Mouse (Mus musculus): ENCODE results near the gene Des. TPM values are rescaled to one million over a fixed set of nuclear protein-coding genes. Genes with fewer than 3 reads are reported as not detected.

The Des gene
- polyA plus RNA-seq, 1 experiment: 23.3 TPM

DNA sequence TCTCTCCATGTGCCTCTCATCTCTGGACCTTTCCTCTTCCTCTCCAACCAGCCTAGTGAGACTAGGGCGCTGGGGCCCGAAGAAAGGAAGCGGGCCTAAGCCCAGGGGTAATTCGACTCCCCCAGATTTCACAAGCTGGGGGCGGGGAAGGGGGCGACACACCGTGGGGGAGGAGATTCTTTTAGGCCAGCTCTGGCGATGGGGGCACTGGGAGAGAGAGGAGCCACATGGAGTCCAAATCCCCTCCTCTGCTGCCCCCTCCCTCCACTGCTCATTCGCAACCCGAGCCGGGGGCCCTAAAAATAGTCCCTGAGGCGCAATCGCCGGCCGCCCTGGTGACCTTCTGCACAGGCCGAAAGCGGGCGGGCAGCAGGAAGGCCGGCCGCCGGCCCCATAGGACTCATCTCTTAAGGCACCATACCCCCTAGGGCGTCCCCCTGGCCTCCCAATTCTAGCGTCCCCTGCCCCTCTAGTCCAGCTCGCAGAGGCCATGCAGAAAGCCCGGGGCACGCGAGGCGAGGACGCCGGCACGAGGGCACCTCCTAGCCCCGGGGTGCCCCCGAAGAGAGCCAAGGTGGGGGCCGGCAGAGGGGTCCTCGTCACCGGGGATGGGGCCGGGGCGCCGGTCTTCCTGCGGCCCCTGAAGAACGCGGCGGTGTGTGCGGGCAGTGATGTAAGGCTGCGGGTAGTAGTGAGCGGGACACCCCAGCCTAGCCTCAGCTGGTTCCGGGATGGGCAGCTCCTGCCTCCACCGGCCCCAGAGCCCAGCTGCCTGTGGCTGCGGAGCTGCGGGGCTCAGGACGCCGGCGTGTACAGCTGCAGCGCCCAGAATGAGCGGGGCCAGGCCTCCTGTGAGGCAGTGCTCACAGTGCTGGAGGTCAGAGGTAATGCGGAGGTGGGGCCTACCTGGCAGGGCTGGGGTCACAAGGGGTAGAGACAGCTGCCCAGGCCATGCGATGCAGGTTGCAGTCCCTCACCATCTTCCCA is 15.1 kb downstream of the Des start, which contains the start of gene Speg:
TSS of gene Speg (plus strand) at position 348 of the 987 bp plus-strand sequence.
- Histone ChIP-seq H3K27me3 (ENCODE audit: control insufficient read depth, insufficient read depth, low read length, poor library complexity, severe bottlenecking) (no peaks in the 10 kb centered on the region), H3K9me3 (replicated peaks; ENCODE audit: control insufficient read depth, insufficient read depth, low read length, poor library complexity, severe bottlenecking) (no peaks in the 10 kb centered on the region), H3K36me3 (ENCODE audit: control insufficient read depth, insufficient read depth, low read length, poor library complexity, severe bottlenecking) (no peaks in the 10 kb centered on the region), H3K4me1 (ENCODE audit: control insufficient read depth, insufficient read depth, low read length) (no peaks in the 10 kb centered on the region), H3K27ac (ENCODE audit: insufficient read depth, low read length) (no peak within 1 kb of the TSS), H3K9ac (ENCODE audit: low read depth, poor library complexity, severe bottlenecking) (peak within 1 kb of the TSS; percentile 85), H3K4me3 (ENCODE audit: low read depth, low read length) (peak within 1 kb of the TSS; percentile 51)
- TF ChIP-seq POLR2A (IDR thresholded peaks at IDR 0.05; ENCODE audit: insufficient read depth, low read length): no peak
- no peak for TF ChIP-seq CTCF (IDR thresholded peaks at IDR 0.05; ENCODE audit: low read depth, low read length)
- TF ChIP-seq EP300 (IDR thresholded peaks at IDR 0.05; ENCODE audit: insufficient read depth, low read depth, low read length): no peak

- H3K4me1 ChIP-seq (ENCODE audit: control insufficient read depth, insufficient read depth, low read length): no peaks in the 10 kb centered on the region
- H3K9ac ChIP-seq (ENCODE audit: low read depth, poor library complexity, severe bottlenecking): no peak overlapping the region
- TF ChIP-seq CTCF (IDR thresholded peaks at IDR 0.05; ENCODE audit: low read depth, low read length) (no peak), EP300 (IDR thresholded peaks at IDR 0.05; ENCODE audit: insufficient read depth, low read depth, low read length) (no peak), POLR2A (IDR thresholded peaks at IDR 0.05; ENCODE audit: insufficient read depth, low read length) (no peak)
- H3K36me3 ChIP-seq (ENCODE audit: control insufficient read depth, insufficient read depth, low read length, poor library complexity, severe bottlenecking): no peaks in the 10 kb centered on the region
- H3K27me3 ChIP-seq (ENCODE audit: control insufficient read depth, insufficient read depth, low read length, poor library complexity, severe bottlenecking): no peaks in the 10 kb centered on the region
- H3K9me3 ChIP-seq (replicated peaks; ENCODE audit: control insufficient read depth, insufficient read depth, low read length, poor library complexity, severe bottlenecking): no peaks in the 10 kb centered on the region
- no peak overlapping the region for H3K4me3 ChIP-seq (ENCODE audit: low read depth, low read length)
- no peak overlapping the region for H3K27ac ChIP-seq (ENCODE audit: insufficient read depth, low read length)
Measured at GRCm38 (mm10) chr1:75379196-75379595, 19.1 kb downstream of the Des start.

- H3K4me3 ChIP-seq (ENCODE audit: low read depth, low read length): no peak overlapping the region
- H3K36me3 ChIP-seq (ENCODE audit: control insufficient read depth, insufficient read depth, low read length, poor library complexity, severe bottlenecking): no peaks in the 10 kb centered on the region
- TF ChIP-seq CTCF (IDR thresholded peaks at IDR 0.05; ENCODE audit: low read depth, low read length) (no peak), POLR2A (IDR thresholded peaks at IDR 0.05; ENCODE audit: insufficient read depth, low read length) (no peak), EP300 (IDR thresholded peaks at IDR 0.05; ENCODE audit: insufficient read depth, low read depth, low read length) (no peak)
- H3K9ac ChIP-seq (ENCODE audit: low read depth, poor library complexity, severe bottlenecking): no peak overlapping the region
- no peaks in the 10 kb centered on the region for H3K27me3 ChIP-seq (ENCODE audit: control insufficient read depth, insufficient read depth, low read length, poor library complexity, severe bottlenecking)
- H3K4me1 ChIP-seq (ENCODE audit: control insufficient read depth, insufficient read depth, low read length): no peaks in the 10 kb centered on the region
- no peaks in the 10 kb centered on the region for H3K9me3 ChIP-seq (replicated peaks; ENCODE audit: control insufficient read depth, insufficient read depth, low read length, poor library complexity, severe bottlenecking)
- no peak overlapping the region for H3K27ac ChIP-seq (ENCODE audit: insufficient read depth, low read length)
Measured at GRCm38 (mm10) chr1:75379931-75380330, 19.8 kb downstream of the Des start.

DNA sequence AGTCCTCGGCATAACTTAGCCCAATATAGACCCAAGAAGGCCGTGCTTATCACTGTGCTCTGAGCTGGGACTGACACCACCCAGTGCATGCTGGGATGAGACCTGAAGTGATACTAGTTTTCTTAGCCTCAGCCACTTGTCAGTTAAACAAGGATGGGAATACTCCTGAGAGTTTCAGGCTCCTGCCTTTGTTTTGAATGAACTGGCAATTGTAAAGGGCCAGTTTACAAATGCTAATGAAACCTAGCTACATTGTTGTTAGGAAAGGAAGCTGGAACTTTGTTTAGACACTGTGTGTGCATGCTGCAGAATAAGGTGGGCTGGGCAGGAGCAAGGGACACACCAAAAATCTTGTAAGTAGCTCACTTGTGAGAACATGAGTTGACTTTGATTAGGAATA is 20.8 kb downstream of the Des start:
- Histone ChIP-seq H3K4me1 (ENCODE audit: control insufficient read depth, insufficient read depth, low read length) (no peaks in the 10 kb centered on the region), H3K27ac (ENCODE audit: insufficient read depth, low read length) (peak overlapping the region; percentile 59; the same call in 1 of the 2 replicates), H3K9ac (ENCODE audit: low read depth, poor library complexity, severe bottlenecking) (no peak overlapping the region), H3K27me3 (ENCODE audit: control insufficient read depth, insufficient read depth, low read length, poor library complexity, severe bottlenecking) (no peaks in the 10 kb centered on the region), H3K36me3 (ENCODE audit: control insufficient read depth, insufficient read depth, low read length, poor library complexity, severe bottlenecking) (no peaks in the 10 kb centered on the region), H3K4me3 (ENCODE audit: low read depth, low read length) (peak overlapping the region; percentile 67), H3K9me3 (replicated peaks; ENCODE audit: control insufficient read depth, insufficient read depth, low read length, poor library complexity, severe bottlenecking) (no peaks in the 10 kb centered on the region)
- TF ChIP-seq POLR2A (IDR thresholded peaks at IDR 0.05; ENCODE audit: insufficient read depth, low read length): no peak

DNA sequence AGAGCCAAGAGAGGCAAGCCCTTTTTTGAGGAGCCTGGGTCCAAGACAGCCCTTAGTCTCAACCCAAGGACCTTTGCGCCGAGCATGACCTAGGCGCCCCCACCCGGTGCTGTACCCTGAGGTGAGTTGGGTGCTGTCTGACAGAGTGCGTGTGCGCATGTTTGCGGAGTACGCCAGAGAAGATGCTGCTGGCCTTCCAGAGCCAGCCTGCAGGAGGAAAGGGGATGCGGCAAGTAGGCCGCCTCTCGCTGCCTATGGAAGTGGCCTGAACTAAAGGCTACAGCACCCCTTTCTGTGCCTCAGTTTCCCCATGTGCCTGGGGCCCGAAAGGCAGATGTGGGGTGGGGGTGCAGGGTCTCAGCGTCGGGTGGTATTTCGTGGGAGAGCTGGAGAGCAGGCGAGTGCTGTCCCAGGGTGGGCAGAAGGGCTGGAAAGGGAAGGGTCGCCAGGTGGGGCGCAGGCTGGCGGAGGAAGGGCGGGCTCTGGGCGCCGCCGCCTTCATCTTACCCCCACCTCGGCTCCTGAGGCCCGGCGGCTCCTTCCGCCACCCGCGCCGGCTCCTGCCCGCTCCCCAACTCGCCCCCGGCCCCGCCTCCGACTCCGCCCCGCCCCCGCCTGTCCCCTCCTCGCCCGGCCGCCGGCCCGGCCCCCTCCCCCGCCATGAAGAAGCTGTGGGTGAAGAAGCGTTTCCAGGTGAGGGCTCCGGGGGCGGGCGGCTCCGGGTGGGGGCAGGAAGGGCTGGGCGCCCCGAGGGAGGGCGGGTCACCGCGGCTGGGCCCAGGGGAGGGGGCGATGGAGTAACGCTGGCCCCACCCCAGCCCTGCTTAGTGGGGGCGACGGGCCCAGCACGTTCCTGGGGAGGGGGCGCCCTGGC is 21.6 kb downstream of the Des start:
- Histone ChIP-seq H3K27ac (ENCODE audit: insufficient read depth, low read length) (0 out of 2 replicates have a peak overlapping the region, but pooled peaks have one; percentile 2), H3K9me3 (replicated peaks; ENCODE audit: control insufficient read depth, insufficient read depth, low read length, poor library complexity, severe bottlenecking) (no peaks in the 10 kb centered on the region), H3K4me3 (ENCODE audit: low read depth, low read length) (peak overlapping the region; percentile 76), H3K4me1 (ENCODE audit: control insufficient read depth, insufficient read depth, low read length) (no peaks in the 10 kb centered on the region), H3K36me3 (ENCODE audit: control insufficient read depth, insufficient read depth, low read length, poor library complexity, severe bottlenecking) (no peaks in the 10 kb centered on the region), H3K9ac (ENCODE audit: low read depth, poor library complexity, severe bottlenecking) (peak overlapping the region; percentile 62), H3K27me3 (ENCODE audit: control insufficient read depth, insufficient read depth, low read length, poor library complexity, severe bottlenecking) (no peaks in the 10 kb centered on the region)
- TF ChIP-seq CTCF (IDR thresholded peaks at IDR 0.05; ENCODE audit: low read depth, low read length) (no peak), POLR2A (IDR thresholded peaks at IDR 0.05; ENCODE audit: insufficient read depth, low read length) (no peak), EP300 (IDR thresholded peaks at IDR 0.05; ENCODE audit: insufficient read depth, low read depth, low read length) (no peak)
